Mouse (Mus musculus) R1 (cell line): ENCODE measurements around the gene Psmd7.
"Not testable (repeated sequence)": the region's sequence is repeated elsewhere in the genome, so short reads cannot be mapped to it uniquely, and the experiment has no call there.

Experiments
- DNase-seq: peaks from one replicate; pipeline ENCODE4 v3.0.0-alpha.2; 2018; ENCODE audit warnings: low read depth, low spot score

The Psmd7 gene

DNA sequence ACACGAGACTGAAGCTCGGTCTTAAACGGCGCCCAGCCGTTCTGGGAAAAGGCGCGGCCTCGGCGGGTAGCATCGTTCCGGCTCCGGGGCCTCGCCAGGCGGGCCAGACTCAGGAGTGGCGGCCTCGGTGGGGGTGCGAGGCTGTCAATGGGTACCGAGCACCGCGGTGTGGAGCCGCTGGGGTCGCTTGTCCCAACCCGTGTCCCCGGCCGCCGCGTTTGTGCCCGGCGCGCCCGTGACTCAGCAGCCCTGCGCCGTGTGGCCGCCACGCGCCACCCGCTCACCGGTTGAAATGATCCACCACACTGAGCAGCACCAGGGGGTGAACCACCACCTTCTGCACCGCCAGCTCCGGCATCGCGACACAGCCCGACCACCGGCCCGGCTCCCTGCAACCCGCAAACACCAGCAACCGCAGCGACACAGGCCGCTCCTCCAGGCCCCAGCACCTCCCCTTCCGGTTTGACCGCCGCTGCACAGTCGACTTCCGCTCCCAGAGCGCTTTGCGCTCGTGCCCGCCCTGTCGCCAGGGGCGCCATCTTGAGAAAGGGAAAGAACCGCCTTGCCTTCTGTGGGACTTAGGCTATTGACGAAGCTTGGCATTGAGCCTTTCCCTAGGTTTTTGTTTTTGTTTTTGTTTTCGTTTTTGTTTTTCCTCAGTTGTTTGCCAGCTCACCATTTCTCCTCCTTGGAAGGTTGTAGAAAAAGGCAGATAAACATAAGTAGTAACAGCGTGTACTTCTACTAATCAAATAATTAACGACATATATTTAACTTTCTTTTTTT lies at the start of gene Psmd7:
Gene Psmd7, minus strand, starts transcription at position 470 of the 786 bp plus-strand sequence.
- peak; percentile 97 for DNase-seq

DNA sequence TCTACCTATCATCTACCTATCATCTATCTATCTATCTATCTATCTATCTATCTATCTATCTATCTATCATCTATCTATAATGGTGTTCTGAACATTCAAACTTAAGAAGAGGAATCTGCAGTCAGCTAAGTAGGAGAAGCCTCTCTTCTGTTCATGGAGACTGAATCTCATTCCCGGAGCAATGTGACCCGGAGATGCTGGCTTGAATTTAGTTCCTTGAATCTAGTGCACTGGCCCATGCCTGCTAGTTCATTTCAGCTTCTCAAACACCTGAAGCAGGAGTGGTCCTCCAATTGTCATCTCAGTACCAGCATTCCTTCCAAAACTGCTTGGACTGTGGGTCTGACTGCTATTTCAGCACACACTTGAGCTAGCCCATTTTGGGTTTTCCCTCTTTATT lies 45.5 kb upstream of the Psmd7 start:
- no peak for DNase-seq

DNA sequence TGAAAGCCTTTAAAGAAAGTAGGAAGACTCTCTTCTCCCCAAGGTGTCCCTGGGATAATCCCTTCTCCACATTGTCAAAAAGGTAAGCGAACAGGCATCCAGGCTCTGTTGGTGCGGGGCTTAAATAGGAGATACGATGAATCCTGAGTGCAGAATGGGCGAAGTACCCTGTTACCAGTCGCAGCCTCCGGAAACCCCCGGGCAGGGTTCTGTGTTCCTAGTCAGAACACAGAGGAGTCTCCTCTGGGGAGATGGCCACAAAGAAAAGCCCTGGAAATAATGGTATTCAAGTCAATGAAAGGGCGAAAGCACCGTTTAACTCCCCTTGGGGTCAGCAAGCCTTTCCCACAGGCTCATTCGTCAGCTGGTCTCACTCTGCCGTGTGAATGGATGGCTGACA lies 41.4 kb upstream of the Psmd7 start:
- no peak for DNase-seq

DNA sequence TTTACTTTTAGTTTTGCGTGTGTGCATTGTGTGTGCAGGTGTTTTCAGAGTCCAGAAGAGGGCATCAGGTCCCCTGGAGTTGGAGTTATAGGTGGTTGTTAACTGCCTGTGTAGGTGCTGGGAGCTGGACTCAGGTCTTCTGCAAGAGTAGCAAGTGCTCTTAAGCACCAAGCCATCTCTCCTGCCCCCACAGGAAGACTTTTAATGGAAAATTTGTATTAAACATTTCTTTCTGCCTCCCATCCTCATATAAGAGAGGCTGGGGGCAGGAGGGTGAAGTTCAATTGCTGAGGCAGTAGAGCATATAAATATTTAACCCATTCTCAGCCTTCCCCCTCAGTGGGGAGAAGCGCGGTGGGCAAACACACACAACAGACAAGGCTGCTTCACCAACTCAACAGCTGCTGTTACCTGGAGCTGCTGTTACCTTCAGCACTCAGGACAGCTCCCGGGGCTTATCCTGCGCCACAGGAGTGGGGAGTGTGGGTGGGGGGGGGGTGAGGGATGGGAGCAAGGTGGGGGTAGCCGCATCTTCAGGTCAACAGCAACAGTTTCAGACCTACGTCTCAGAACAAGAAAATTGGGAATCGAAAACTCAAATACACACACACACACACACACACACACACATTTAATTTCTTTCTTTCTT lies 40.4 kb upstream of the Psmd7 start:
- peak; percentile 62 for DNase-seq

DNA sequence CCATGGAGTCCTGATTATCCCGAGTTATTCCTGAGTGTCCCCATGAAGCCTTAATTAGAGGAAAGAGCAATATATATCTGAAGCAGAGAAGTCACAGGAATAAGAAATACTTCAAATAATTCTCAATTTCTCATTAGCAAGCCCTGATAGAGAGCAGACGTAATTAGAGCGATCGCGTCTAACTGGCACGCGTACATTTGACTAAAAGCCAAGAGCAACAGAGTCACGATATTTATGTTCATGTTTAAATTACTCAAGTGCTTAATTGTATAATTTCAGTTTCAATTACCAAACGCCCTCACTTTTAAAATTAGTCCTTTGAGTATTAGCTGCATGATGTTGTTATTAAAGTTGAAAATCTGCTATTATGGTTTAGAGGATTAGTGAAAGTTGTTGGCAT lies 39.6 kb upstream of the Psmd7 start:
- DNase-seq: no peak

DNA sequence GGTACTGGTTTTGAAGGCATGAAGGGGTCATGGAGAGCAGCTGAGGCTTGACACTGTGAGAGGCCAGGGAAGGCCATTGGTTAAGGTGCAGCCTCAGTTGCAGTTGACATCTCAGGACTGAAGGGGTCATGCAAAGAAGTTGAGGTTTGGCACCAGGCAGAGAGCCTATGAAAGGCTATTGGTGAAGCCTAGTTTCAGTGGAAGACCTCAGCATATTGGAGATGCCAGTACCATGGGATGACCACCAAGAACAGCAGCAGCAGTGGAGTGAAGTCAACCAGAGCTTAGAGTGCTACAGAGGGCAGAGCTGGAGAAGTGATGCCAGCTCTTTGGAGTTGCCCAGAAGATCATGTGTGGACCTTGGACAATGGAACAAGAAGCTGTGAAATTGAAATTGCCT lies 36.0 kb upstream of the Psmd7 start:
- not testable (repeated sequence) for DNase-seq

DNA sequence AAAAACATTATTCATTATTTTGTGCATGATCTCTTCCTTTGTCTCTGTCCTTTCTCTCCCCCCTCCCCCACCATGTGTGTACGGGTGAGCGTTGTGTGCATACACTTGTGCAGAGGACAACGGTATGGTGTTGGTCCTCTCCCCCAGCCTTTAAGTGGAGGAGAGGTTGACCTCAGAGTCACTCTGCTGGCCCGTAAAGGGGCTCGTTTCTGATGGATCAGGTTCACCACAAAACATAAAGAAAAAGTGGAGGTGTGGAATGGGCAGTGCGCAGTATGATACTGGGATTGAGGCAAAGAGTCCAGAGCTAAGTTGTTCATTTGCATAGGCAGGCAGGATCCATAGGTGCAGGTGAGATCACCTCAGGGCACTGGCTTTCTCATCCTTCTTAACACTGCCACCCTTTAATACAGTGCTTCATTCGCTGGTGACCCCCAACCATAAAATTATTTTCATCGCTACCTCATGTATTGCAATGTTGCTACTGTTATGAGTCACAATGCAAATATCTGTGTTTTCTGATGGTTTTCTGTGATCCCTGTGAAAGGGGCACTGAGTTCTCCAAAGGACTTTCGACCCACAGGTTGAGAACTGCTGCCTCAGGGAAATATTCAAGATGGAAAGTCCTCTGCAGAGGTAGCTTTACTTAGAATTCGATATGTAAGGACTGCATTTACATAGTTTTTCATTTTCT lies 33.8 kb upstream of the Psmd7 start:
- DNase-seq: no peak

DNA sequence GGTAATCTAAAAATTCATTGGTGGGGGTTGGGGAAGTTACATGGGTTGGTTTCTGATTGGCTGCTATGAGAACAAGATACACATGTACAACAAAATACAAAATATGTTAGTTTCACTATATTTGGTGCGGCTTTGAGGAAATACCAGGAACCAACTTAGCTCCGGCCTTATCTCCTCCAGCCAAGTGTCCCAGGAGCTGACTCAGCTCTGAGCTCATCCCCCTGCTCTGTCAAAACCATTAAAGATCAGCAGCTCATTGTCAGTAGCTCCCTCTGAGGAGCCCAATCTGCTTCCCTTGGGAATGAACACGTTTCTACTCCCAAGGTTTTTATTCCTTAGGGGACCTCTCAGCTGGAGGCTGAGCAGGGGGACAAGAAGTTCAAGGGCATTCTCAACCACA lies 32.9 kb upstream of the Psmd7 start:
- no peak for DNase-seq

DNA sequence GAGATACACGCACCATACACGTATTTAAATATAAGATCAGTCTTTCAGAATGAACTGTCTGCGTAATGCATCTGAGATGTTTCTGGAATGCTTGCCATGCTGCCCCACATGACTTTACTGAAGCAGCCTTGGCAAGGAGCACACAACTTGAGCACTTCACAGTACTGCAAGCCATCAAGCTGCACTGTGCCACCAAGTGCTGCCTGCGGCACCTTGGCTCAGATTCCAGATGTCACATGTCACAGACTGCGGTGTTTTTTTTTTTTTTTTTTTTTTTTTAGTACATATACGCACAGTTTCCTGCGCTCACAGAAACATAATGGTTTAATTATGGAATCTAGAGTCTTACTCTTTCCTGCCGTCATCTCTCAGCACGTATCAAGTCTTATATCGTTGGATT lies 30.2 kb upstream of the Psmd7 start:
- no peak for DNase-seq

DNA sequence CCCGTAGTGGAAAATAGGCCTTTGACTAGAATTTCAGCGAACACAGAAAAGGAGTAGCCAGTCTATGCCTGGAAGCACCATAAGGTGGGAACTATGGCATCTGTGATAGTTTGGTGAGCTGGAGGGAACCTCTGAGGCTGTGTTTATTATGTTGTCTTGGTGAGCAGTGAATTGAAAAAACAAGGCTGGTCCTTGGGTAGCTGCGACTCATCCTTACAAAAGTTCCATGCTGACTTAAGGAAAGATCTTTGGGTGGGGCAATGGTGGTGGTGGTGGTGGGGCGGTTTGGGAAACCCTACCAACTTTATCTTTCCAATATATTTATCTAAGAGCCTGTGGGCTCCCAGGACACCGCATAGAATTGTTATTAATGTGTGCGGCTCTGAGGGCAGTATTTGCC lies 25.1 kb upstream of the Psmd7 start:
- DNase-seq: no peak

DNA sequence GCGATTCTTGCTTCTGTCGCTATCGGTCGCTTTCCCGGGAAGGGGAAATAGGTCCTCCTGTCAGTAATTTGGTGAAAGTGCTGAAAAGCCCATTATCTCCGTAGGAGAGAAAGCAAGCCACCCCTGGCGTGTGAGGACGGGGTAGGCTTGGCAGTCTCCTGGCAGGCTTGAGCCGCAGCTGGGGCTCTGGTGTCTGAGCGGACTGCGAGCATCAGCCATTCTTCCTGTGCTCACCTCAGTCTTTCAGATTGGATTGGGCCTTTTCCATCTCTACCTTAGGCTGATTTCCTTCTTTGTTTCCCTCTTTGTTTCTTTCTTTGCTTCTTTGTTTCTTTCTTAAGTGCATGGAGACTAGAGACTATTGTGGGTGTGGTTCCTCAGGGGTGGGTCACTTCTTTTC lies 22.6 kb upstream of the Psmd7 start:
- peak; percentile 54 for DNase-seq

DNA sequence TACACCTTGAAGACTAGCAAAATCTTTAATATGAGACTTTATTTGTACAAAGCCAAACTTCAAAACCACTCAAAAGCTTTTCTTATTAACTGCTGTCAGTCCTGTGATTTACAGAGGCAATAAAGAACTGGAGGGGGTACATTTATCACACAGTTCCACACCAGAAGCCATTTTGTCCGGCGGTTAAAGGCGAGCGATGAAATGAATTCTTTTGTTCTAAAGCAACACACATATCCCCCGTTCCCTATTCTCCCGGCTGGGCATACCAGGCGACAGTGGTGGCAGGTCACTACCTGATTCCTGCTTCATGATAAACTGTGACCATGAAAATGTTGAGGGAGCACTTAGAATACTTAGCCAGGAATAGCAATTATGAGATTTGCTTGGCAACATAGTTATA lies 20.5 kb upstream of the Psmd7 start:
- DNase-seq: no peak

DNA sequence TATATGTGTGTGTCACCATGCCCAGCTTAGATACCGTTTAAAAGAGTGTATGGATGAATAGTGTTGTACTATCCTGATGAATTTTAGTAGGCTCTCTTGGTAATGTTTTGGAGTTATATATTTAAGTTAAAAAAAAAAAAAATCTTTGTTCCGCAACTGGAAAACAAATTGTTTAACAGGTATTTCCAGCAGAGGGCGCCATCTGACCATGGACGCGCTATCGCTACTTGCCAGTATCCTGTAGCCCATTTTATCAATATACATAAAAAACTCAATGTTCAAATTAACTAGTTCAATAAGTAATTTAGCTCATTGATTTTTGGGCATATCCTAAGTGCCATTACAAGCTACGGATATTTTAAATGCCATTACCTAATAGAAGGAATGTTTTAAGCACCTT lies 14.8 kb upstream of the Psmd7 start:
- peak; percentile 64 for DNase-seq

DNA sequence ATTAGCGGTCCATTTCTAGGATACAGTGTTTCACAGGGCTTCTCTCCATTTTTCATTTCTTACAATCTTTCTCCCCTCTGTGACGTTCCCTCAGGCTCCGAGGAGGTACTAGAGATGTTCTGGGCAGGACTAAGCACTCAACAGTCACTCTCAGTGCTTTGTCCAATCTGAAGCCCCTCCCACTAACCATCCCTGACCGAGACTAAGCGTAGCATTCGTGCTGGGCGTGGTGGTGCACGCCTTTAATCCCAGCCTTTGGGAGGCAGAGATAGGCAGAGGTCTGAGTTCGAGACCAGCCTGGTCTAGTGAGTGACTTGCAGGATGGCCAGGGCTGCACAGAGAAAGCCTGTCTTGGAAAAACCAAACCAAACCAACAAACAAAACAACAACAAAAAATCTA lies 11.4 kb upstream of the Psmd7 start:
- DNase-seq: peak; percentile 89

DNA sequence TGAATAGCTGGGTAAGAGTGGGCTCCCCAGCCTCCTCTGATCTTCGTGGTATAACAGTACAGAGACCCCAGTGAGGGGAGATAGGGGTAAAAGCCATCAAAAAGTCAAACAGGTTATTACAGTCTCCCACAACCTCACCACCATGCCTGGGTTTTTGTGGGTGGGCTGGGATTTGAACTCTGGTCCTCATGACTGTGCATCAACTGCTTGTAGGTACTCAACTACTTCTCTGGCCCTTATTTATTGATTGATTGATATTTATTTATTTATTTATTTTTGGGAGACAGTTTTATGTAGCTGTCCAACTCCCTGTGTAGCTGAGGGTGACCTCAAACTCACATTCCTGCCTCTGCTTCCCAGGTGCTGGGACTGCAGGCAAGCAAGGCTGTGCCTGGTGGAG lies 9.5 kb upstream of the Psmd7 start:
- DNase-seq: no peak

DNA sequence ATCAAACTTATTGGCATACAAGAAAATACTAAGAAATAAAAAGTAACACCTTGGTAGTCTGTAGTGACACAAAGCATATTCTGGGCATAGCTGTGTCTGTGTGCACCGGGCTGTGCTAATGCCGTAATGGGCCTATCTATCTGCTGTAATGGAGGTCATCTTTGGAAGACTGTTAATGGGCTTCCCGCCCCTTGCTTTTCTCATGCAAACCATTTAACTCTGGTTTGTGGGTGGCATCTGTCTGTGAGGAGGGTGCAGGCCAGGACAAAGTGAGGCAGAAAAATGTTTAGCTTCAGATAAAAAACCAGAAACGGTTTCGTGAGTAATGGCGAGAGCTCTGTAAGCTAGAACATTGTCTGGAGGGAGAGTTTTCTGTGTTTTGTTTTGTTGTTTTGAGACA lies 6.6 kb upstream of the Psmd7 start:
- DNase-seq: peak; percentile 87

DNA sequence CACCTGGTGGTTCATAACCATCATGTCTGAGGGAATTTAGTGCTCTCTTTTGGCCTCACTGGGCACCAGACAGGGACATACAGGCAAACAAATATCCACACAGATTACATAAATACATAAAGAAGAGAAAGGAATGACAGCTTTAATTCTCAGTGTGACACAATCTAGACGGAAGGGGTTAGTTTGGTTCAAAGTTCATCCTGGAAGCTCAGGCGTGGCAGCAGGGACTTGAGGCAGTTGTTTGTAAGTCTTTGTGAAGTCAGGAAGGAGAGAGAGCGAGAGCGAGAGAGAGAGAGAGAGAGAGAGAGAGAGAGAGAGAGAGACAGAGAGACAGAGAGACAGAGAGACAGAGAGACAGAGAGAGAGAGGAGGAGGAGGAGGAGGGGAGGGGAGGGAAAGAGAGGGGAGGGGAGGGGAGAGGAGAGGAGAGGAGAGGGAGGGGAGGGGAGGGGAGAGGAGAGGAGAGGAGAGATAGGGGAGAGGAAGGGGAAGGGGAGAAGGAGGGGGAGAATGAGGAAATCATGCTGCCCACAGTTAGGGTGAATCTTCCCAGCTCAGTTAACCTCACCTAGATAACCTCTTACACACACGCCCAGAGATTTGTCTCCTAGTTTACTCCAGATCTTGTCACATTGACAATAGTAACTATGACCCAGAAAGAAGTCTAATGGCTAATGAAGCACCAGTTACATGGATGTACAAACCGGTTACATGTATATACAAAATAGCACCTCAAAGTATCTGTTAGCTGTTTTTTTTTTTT lies 5.9 kb upstream of the Psmd7 start:
- no peak for DNase-seq

DNA sequence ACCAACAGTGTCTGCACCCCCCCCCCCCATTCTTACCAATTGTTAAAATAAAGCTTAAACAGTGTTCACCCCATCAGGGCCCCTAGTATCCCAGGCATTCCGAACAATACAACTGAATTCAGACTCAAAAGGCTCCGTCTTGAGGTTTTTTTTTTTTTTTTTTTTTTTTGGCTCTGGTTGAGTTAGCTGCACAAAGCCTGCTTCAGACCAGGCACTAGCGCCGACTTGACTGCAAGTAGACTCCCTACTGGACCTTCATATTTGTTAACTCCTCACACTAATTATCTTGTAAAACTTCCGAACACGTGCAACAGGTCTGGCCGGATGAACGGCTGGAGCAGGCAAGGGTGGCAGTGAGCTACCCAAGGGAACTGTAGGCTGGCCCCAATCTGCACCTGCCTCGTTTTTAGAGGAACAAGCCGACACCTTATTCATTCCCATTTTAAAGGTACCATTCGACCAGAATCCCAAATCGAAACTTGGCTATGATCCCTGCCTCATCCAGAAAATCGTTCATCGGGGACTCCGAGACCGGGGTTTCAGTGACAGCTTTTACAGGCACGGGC lies 752 bp downstream of the Psmd7 start:
- DNase-seq: peak; percentile 45

DNA sequence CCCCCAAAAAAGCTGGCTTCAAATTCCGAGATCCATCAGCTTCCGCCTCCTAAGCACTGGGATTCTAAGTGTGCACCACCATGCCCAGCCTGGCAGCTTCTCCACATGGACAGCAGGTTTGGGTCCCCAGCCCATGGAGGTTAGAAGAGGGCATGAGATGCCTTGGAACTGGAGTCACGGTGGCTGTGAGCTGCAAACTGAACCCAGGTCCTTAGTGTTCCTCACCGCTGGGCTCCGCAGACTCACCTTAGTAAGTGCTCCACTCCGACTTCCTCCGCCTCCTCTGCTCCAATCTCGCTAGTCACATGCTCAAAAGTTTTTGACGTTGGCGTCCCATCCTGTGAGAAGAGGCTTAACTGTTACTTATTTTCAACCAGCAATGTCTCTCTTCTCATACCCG lies 6.1 kb downstream of the Psmd7 start:
- no peak for DNase-seq

DNA sequence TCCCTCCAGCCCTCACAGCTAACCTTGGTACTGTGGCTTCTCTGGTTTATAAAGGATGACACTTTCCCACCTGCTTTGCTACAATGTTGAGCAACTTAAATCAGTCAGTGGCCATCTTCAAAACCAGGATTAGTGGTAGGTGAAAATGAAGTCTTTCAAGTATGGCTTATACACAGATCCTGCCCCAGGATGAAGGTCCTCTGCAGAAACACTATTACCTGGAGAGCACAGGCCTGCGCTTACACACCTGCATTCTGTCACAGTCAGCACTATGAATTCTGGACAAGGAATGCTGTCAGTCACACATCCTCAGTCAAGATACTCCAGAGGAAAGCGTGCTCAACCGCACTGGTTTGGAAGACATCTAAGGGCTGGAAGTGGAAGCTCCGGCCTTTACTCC lies 6.7 kb downstream of the Psmd7 start:
- no peak for DNase-seq

DNA sequence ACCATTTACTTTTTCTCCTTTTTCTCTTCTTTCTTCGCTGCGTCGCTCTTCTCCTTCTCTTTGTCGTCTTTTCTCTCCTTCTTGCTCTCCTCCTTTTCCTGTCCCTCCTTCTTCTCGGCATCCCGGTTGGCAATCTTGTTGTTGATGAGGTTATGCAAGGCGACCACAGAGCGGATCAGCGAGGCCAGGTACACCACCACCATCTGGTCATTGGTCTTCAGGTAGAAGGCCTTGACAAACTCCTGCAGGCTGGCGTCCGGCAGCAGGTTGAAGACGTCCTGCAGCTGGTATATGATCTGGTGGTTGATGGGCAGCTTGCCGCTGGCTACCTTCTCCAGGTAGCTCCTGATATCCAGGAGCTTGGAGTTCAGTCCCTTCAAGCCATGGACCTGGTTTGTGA lies 7.4 kb downstream of the Psmd7 start:
- DNase-seq: no peak

DNA sequence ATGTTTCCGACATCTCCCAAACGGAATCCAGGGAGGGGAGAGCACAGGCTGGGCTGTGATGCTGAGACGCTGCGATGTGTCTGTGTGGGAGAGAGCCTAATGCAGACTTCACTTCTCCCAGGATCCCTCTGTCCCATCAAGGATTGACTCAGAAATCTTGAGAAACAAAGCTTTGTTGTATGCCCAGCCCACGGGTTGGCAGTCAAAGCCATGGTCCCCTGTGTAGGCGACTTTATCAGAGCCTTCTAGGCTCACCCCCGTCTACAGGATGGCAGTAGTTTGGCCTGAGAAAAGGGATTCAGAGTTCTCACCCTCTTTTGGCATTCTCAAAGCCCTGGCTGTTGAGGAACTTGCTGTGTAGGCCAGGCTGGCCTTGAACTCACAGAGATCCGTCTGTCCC lies 9.7 kb downstream of the Psmd7 start:
- DNase-seq: no peak
